Mouse (Mus musculus): ENCODE data around the gene Asb7. TPM values are rescaled to one million over a fixed set of nuclear protein-coding genes. Genes with fewer than 3 reads are reported as not detected.
A peak's percentile ranks its signal among the peaks of the same experiment; 100 is the strongest.

Asb7 gene
- polyA plus RNA-seq, 1 experiment: 9.9 TPM

DNA sequence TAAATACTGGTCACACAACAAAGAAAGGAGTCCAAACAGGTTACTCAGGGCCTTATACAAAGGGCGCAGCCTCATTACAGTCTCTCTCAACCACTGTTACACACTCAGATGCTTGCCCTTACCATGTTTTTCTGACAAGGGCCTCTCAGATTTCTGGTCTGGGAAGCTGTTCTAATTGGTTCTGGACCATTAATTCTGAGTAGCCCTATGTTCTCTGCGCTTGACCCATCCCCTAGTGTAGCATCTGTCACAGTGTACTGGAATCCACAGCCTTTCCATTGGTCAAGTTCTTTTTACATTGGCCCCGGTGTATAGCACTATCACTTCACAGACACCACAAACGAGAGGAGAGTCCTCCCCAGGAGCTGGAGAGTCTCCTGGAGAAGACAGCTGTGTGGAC is 35.1 kb upstream of the Asb7 start:
- 76% methylated on average over 4 of the region's 4 CpGs for WGBS
- TF ChIP-seq CTCF (IDR thresholded peaks at IDR 0.05; ENCODE audit: control insufficient read depth, insufficient read depth, low read length) (no peak), POLR2A (IDR thresholded peaks at IDR 0.05; ENCODE audit: borderline replicate concordance, control insufficient read depth, low read depth, low read length) (no peak)
- Histone ChIP-seq H3K4me3 (replicated peaks; ENCODE audit: control insufficient read depth, low read depth, low read length) (no peak overlapping the region), H3K27ac (ENCODE audit: control insufficient read depth, insufficient read depth, low read depth, low read length, poor library complexity) (no peak overlapping the region), H3K4me1 (ENCODE audit: control insufficient read depth, insufficient read depth, low read length) (no peaks in the 10 kb centered on the region; the same call in 1 of the 2 replicates)

DNA sequence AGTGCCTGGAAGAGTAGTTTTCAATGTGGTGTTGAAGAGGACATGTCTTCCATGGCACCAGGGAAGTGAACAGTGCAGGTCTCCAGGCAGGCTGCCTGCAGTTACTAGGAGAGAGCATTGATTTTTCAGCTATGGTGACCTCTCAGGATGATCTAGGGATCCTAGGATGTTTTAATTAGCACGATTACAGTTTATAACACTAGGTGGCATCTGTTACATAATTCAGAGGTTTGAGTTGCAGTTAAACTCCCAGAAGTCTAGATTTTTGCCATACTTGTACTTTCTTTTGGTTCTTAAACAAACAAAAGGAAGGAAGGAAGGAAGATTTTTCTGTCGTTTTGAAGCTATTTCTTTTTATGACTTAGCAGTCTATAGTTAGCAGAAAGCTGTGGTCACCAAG is 21.8 kb upstream of the Asb7 start:
- Histone ChIP-seq H3K27ac (ENCODE audit: control insufficient read depth, insufficient read depth, low read depth, low read length, poor library complexity) (no peak overlapping the region), H3K4me1 (ENCODE audit: control insufficient read depth, insufficient read depth, low read length) (no peaks in the 10 kb centered on the region), H3K4me3 (replicated peaks; ENCODE audit: control insufficient read depth, low read depth, low read length) (no peak overlapping the region)
- TF ChIP-seq POLR2A (IDR thresholded peaks at IDR 0.05; ENCODE audit: borderline replicate concordance, control insufficient read depth, low read depth, low read length): no peak
- no peak for TF ChIP-seq CTCF (IDR thresholded peaks at IDR 0.05; ENCODE audit: control insufficient read depth, insufficient read depth, low read length)
- WGBS: 32% methylated on average over 2 of the region's 2 CpGs

DNA sequence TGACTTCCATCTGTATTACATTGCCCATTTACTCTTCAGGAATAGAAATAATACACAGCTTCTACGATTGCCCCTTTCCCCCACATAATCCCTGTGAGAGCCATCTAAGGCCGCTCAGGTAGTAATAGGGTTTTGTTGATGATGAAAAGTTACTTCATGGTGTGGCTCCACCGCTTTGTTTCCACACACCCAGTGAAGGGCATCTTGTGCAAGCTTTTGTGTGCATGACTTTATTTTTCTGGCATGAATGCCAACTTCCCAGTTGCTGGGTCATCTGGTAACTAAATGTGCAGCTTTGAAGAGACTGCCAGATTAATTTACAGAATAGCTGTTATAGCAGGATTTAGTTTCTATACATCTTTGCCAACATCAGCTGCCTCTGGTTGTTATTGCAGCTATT is 15.2 kb upstream of the Asb7 start:
- Histone ChIP-seq H3K4me3 (replicated peaks; ENCODE audit: control insufficient read depth, low read depth, low read length) (no peak overlapping the region), H3K4me1 (ENCODE audit: control insufficient read depth, insufficient read depth, low read length) (peaks cover 1% of the 10 kb centered on the region; the same call in 1 of the 2 replicates), H3K27ac (ENCODE audit: control insufficient read depth, insufficient read depth, low read depth, low read length, poor library complexity) (peak overlapping the region; percentile 56)
- WGBS: 44% methylated on average over 3 of the region's 3 CpGs
- TF ChIP-seq CTCF (IDR thresholded peaks at IDR 0.05; ENCODE audit: control insufficient read depth, insufficient read depth, low read length): no peak
- no peak for TF ChIP-seq POLR2A (IDR thresholded peaks at IDR 0.05; ENCODE audit: borderline replicate concordance, control insufficient read depth, low read depth, low read length)

DNA sequence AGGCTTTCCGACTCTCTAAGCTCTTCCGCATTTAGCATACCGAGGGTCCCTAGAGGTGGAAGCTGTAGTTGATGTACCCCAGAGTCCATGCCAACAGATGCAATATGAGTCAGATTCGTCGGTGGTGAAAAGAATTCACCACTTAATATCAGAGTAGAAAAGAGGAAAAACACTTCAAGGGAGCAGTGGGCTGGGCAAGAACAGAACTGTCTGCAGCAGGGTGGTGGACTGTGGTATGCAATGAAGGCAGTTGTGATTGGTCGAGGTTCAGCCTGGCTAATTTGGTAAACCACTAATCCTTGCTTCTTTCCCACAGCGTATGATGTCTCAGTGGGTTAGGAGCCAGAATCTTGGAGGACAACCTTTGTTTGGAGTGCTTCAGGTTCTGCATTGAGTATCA is 13.3 kb upstream of the Asb7 start:
- H3K4me1 ChIP-seq (ENCODE audit: control insufficient read depth, insufficient read depth, low read length): peaks cover 1% of the 10 kb centered on the region; the same call in 1 of the 2 replicates
- WGBS: 74% methylated on average over 7 of the region's 7 CpGs
- TF ChIP-seq POLR2A (IDR thresholded peaks at IDR 0.05; ENCODE audit: borderline replicate concordance, control insufficient read depth, low read depth, low read length) (no peak), CTCF (IDR thresholded peaks at IDR 0.05; ENCODE audit: control insufficient read depth, insufficient read depth, low read length) (no peak)
- no peak overlapping the region for H3K4me3 ChIP-seq (replicated peaks; ENCODE audit: control insufficient read depth, low read depth, low read length)
- H3K27ac ChIP-seq (ENCODE audit: control insufficient read depth, insufficient read depth, low read depth, low read length, poor library complexity): no peak overlapping the region

DNA sequence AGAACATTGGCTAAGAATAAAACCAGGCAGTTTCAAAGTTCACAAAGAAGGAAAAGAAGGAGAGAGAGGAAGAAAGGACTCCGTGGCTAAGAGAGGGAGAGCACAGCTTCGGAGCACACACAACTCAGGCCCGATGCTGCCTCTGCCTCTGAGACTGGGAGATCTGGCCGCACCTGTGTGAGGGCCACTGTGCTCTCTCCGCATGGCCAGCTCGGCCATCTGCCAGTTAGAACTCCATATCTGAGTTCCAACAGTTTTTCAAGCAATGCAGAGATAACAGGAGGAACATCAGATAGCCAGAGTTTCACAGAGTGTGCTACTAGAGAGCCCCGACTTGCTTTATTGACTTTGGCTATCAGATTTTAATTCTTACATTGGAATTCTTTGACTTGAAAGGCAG is 5.1 kb upstream of the Asb7 start:
- TF ChIP-seq CTCF (IDR thresholded peaks at IDR 0.05; ENCODE audit: control insufficient read depth, insufficient read depth, low read length) (no peak), POLR2A (IDR thresholded peaks at IDR 0.05; ENCODE audit: borderline replicate concordance, control insufficient read depth, low read depth, low read length) (no peak)
- Histone ChIP-seq H3K4me3 (replicated peaks; ENCODE audit: control insufficient read depth, low read depth, low read length) (no peak overlapping the region), H3K27ac (ENCODE audit: control insufficient read depth, insufficient read depth, low read depth, low read length, poor library complexity) (no peak overlapping the region), H3K4me1 (ENCODE audit: control insufficient read depth, insufficient read depth, low read length) (no peaks in the 10 kb centered on the region; the same call in 1 of the 2 replicates)
- 69% methylated on average over 7 of the region's 7 CpGs for whole genome bisulfite sequencing

DNA sequence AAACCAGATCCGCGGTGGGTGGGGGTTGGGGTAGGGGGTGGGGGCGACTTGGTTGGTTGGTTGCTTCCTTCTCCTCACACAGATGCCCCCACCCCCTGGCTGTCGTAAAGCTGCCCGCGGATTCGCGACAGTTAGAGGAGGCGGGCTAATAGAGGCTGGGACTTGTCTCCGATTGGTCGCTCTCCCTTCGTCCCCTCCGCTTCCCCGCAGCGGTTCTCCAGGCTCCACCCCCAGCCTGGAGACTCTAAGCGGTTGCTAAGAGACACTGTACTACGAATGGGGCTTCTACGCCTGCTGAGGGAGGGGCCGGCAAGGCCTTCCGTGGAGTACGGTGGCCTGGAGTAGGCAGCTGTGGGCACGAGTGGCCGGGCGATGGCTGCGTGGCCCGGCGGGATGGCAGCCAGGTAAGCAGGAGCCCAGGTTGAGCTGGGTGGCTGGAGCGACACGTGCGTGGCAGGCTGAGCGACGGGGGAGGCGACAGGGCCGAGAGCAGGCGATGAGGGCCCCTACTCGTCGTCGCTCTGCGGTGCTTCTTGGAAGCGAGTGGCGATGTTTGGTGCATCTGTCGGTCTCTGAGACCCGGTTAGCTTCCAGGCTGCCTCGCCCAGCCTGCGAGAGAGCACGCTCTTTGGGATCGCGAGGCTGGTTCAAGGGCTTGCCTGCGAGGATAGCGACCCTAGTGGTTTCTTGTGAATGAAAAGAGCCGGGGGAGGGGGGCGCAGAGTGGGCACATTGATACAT is 394 bp upstream of the Asb7 start, which contains the start of gene Lins1:
TSS of gene Lins1 (plus strand) at position 270 of the 741 bp plus-strand sequence.
- H3K27ac ChIP-seq (ENCODE audit: control insufficient read depth, insufficient read depth, low read depth, low read length, poor library complexity): peak within 1 kb of the TSS; percentile 79
- TF ChIP-seq CTCF (IDR thresholded peaks at IDR 0.05; ENCODE audit: control insufficient read depth, insufficient read depth, low read length) (no peak), POLR2A (IDR thresholded peaks at IDR 0.05; ENCODE audit: borderline replicate concordance, control insufficient read depth, low read depth, low read length) (peak; percentile 70; the same call in 1 of the 2 replicates)
- no peaks in the 10 kb centered on the region; the same call in 1 of the 2 replicates for H3K4me1 ChIP-seq (ENCODE audit: control insufficient read depth, insufficient read depth, low read length)
- H3K4me3 ChIP-seq (replicated peaks; ENCODE audit: control insufficient read depth, low read depth, low read length): peak within 1 kb of the TSS; percentile 95
- WGBS: under 1% methylated on average over 52 of the region's 52 CpGs

DNA sequence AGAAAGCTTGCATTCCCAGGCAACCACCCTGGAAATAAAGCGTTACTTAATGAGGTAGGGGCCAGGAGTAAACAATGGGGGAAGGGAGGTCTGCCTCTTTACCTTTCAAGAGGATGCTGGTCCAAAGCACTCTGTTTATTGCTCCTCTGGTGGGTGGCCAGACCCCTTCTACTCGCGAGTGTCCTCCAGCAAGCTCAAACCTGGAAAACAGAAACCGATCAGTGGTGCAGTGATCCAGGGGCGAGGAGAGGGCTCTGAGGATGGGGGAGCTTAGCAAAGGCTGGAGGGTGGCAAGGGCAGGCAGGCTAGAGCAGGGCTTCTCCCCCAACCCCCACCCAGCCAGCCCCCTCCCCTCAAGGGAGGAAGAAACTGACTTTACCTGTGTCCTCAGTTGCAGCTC is 675 bp downstream of the Asb7 start:
- H3K27ac ChIP-seq (ENCODE audit: control insufficient read depth, insufficient read depth, low read depth, low read length, poor library complexity): no peak overlapping the region; the same call in 1 of the 2 replicates
- TF ChIP-seq CTCF (IDR thresholded peaks at IDR 0.05; ENCODE audit: control insufficient read depth, insufficient read depth, low read length): no peak
- TF ChIP-seq POLR2A (IDR thresholded peaks at IDR 0.05; ENCODE audit: borderline replicate concordance, control insufficient read depth, low read depth, low read length): no peak
- 4% methylated on average over 5 of the region's 5 CpGs for WGBS
- no peaks in the 10 kb centered on the region; the same call in 1 of the 2 replicates for H3K4me1 ChIP-seq (ENCODE audit: control insufficient read depth, insufficient read depth, low read length)
- peak overlapping the region; percentile 69 for H3K4me3 ChIP-seq (replicated peaks; ENCODE audit: control insufficient read depth, low read depth, low read length)

DNA sequence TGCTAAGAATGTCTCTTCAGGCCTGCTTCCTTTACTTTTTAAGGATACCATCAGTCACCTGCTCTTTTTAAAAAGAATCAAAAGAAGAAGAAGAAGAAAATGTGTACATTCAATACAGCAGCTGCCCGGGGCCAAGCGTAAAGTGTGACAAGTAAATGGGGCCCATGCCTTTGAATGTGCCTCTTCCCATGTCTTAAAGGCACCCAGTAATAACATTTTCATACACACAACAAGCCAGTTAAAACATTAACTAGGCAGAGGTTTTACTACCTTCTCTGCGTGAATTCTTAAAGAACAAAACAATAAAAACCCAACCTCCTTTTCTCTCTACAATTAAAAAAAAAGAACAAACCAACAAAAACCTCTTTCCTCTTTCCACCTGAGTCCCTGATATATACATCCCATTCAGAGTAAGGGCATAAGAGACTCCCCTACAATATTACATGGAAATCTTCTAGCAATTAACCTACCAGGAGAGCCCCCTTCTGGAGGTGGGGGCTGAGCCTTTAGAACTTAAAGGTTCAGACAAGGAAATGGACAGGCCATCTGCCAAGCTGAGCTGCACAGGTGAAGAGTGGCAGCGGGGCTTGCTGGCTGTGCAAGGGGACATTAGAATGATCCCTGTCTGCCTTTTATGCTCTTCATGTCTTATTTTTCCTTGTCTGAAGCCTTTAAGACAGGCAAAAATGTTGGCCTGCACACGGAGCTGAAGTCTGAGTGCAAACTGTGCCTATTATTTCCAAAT is 7.1 kb downstream of the Asb7 start:
- TF ChIP-seq POLR2A (IDR thresholded peaks at IDR 0.05; ENCODE audit: borderline replicate concordance, control insufficient read depth, low read depth, low read length): no peak
- Histone ChIP-seq H3K27ac (ENCODE audit: control insufficient read depth, insufficient read depth, low read depth, low read length, poor library complexity) (no peak overlapping the region), H3K4me3 (replicated peaks; ENCODE audit: control insufficient read depth, low read depth, low read length) (no peak overlapping the region), H3K4me1 (ENCODE audit: control insufficient read depth, insufficient read depth, low read length) (peaks cover under 1% of the 10 kb centered on the region; the same call in 1 of the 2 replicates)
- WGBS: 89% methylated on average over 5 of the region's 5 CpGs

Data from bone marrow, adult 2 months (tissue).